Mouse (Mus musculus) erythroblast, adult 5-6 weeks (primary cell): ENCODE results near the gene Arhgef7. TPM values are rescaled to one million over a fixed set of nuclear protein-coding genes. Genes with fewer than 3 reads are reported as not detected.

Experiments
- total RNA-seq, 2 experiments: library from RNA; stranded (forward) in 1 of 2; stranded (reverse) in 1 of 2; fragments of 150-400 nt in 1 of 2; fragments of 200-764, 138-1000 nt in 1 of 2; gene quantifications; 2 replicates each; pipeline versions ENCODE4 v1.2.3 to v1.2.4; 2015 to 2017; ENCODE audit warnings: low replicate concordance in 2 of 2

Arhgef7 gene
- total RNA-seq, 2 experiments from 2014 or later: 1.9 to 5.4 TPM

Other genes starting within 250 kb of the Arhgef7 start
- 0.63 and 4.8 TPM in 2 replicates for gene Rab20, start 249.0 kb upstream of the Arhgef7 start, total RNA-seq (2015; ENCODE audit: low replicate concordance)
- 1.5 and 4.4 TPM in 2 replicates for gene Rab20, start 249.0 kb upstream of the Arhgef7 start, total RNA-seq (2017; ENCODE audit: low replicate concordance)
- gene Naxd, start 230.2 kb upstream of the Arhgef7 start, total RNA-seq (2015; ENCODE audit: low replicate concordance): 11.0 and 14.8 TPM in 2 replicates
- 11.7 and 13.9 TPM in 2 replicates for gene Naxd, start 230.2 kb upstream of the Arhgef7 start, total RNA-seq (2017; ENCODE audit: low replicate concordance)
- gene Cars2, start 176.9 kb upstream of the Arhgef7 start, total RNA-seq (2015; ENCODE audit: low replicate concordance): 7.1 and 8.6 TPM in 2 replicates
- gene Cars2, start 176.9 kb upstream of the Arhgef7 start, total RNA-seq (2017; ENCODE audit: low replicate concordance): 3.4 and 16.0 TPM in 2 replicates
- gene Ing1, start 172.2 kb upstream of the Arhgef7 start, total RNA-seq (2015; ENCODE audit: low replicate concordance): 16.3 and 16.5 TPM in 2 replicates
- 19.3 and 25.9 TPM in 2 replicates for gene Ing1, start 172.2 kb upstream of the Arhgef7 start, total RNA-seq (2017; ENCODE audit: low replicate concordance)
- gene Ankrd10, start 92.0 kb upstream of the Arhgef7 start, total RNA-seq (2015; ENCODE audit: low replicate concordance): 14.8 and 21.1 TPM in 2 replicates
- 5.5 and 6.3 TPM in 2 replicates for gene Ankrd10, start 92.0 kb upstream of the Arhgef7 start, total RNA-seq (2017; ENCODE audit: low replicate concordance)
- not detected in 2 replicates for gene 1700016D06Rik, start 26.7 kb upstream of the Arhgef7 start, total RNA-seq (2015; ENCODE audit: low replicate concordance)
- not detected in 2 replicates for gene 1700016D06Rik, start 26.7 kb upstream of the Arhgef7 start, total RNA-seq (2017; ENCODE audit: low replicate concordance)
- not detected in 2 replicates for gene Tex29, start 112.8 kb downstream of the Arhgef7 start, total RNA-seq (2015; ENCODE audit: low replicate concordance)
- not detected in 2 replicates for gene Tex29, start 112.8 kb downstream of the Arhgef7 start, total RNA-seq (2017; ENCODE audit: low replicate concordance)